Mouse (Mus musculus) layer of hippocampus, adult 2 months (tissue): Measurements from ENCODE around the gene Anapc15. TPM values are rescaled to one million over a fixed set of nuclear protein-coding genes. Genes with fewer than 3 reads are reported as not detected.
"Not testable (repeated sequence)": the region's sequence is repeated elsewhere in the genome, so short reads cannot be mapped to it uniquely, and the experiment has no call there.

Source experiments
- DNase-seq, 2 experiments: peaks; one replicate each; pipeline ENCODE4 v3.0.0; 2022; ENCODE audit warnings: low spot score in 2 of 2
- H3K27ac ChIP-seq: fragments of 200-600 bp; 2 replicates; pipeline ENCODE4 v1.8.1; 2022
- H3K4me3 ChIP-seq: fragments of 200-600 bp; 2 replicates; pipeline ENCODE4 v1.8.1; 2022; ENCODE audit warnings: mild to moderate bottlenecking
- CTCF ChIP-seq: fragments of 200-600 bp; conservative IDR thresholded peaks from 2 replicates; pipeline ENCODE4 v1.8.1; 2022; ENCODE audit warnings: antibody characterized with exemption, mild to moderate bottlenecking, moderate library complexity
- microRNA-seq, 2 experiments: library from miRNA; unstranded; fragments of <30 nt; microRNA quantifications; one replicate each; pipeline ENCODE4 v1.2.0; 2021
- total RNA-seq, 2 experiments: library from RNA; stranded (reverse); gene quantifications; 2 replicates each; pipeline ENCODE4 v1.2.3; 2021

The Anapc15 gene
- total RNA-seq, 2 experiments from 2014 or later: 24.5 to 29.3 TPM

DNA sequence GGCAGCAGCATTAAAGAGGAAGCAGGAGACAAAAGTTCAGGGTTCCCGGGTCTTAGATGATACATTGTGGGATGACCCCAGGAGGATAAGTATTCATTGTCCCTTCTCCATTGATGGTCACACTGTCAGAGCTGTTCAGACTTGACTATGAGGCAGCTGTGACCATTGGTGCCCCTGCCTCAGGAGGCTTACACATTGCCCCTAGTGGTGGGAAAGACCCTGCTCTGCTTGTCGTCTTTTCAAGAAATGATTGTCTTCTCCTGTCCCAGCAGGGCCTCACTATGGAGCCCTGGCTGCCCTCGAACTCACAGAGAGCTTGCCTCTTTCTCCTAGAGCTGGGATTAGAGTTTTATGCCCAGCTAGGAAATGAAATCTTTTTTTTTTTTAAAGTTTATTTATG, 48.5 kb downstream of the Anapc15 start:
- Histone ChIP-seq H3K4me3 (no peak overlapping the region), H3K27ac (no peak overlapping the region)
- peak; percentile 58 for TF ChIP-seq CTCF
- no peak for DNase-seq

DNA sequence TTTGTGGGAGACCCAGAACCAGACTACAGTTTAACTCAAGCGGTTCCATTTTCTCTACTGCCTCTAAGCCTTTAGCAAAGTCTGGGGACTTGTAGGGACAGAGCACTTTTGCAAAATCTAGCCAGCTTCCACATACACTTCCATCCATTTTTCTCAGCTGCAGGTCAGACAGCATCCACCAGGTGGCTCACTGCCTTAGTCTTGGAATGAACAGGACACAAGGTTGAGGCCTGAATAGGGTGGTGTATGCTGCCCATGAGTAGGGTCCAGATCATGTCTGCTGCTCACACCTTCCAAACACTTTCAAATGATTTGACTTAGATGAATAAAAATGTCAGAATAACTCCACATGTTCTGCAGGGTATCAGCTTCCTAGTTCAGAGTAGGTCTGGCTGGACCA, 54.6 kb downstream of the Anapc15 start:
- peak; percentile 47 to 56 for DNase-seq

DNA sequence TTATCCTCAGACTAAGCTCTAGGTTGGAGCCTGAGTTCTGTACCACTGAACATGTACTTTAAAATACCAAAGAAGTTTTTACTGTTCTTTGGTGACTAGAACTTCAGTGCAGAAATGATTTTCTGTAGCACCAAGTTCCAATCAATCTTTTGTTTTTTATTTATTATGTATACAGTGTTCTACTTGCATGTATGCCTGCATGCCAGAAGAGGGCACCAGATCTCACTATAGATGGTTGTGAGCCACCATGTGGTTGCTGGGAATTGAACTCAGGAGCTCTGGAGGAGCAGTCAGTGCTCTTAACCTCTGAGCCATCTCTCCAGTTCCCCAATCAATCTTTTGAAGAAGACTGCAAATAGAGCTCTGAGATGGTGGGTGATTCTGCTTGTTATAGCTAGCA, 62.4 kb downstream of the Anapc15 start:
- not testable (repeated sequence) for H3K4me3 ChIP-seq, DNase-seq, H3K27ac ChIP-seq
- peak; percentile 58 for TF ChIP-seq CTCF

More for the DNA sequence above, 54.6 kb downstream of the Anapc15 start:
- no peak overlapping the region for H3K4me3 ChIP-seq
- no peak overlapping the region for H3K27ac ChIP-seq
- TF ChIP-seq CTCF: peak; percentile 89

DNA sequence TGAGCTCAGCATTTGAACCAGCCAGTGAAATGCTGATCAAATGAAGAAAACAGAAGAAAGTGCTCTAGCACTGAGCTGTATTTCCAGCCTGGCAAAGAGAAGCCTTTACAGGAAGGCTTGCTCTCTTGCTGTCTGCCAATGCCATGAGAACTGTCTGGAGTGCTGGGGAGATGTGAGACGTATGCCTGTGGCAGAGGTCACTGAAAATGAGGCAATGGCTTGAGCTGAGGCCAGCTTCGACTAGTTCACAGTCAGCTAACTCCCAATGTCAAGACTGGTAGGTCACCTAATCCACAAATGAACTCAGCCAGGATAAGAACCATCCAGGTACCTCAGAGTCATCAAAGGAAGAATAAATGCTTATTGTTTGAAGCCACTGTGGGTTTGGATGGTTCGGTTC, 64.6 kb downstream of the Anapc15 start:
- no peak overlapping the region for H3K27ac ChIP-seq
- no peak overlapping the region for H3K4me3 ChIP-seq
- no peak for DNase-seq
- no peak for TF ChIP-seq CTCF

DNA sequence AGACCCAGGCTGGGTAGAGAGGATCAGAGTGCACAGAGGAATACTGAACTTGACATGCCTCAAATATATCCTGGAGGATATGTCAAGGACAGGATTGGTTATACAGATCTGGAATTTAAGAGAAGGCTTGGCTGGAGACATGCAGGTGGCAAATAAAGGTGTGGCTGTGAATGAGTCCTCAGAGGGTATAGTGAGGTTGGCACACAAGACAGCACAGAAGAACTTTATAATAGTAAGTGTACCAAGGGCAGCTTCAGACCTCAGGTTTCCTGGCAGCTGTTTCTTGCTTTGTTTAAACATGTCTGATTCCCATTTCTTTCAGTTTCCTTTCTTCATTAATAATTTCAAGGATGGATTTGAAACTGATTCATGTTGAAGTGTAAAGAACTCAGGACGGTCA, 69.0 kb downstream of the Anapc15 start:
- H3K4me3 ChIP-seq: no peak overlapping the region
- TF ChIP-seq CTCF: no peak
- no peak for DNase-seq
- no peak overlapping the region for H3K27ac ChIP-seq

DNA sequence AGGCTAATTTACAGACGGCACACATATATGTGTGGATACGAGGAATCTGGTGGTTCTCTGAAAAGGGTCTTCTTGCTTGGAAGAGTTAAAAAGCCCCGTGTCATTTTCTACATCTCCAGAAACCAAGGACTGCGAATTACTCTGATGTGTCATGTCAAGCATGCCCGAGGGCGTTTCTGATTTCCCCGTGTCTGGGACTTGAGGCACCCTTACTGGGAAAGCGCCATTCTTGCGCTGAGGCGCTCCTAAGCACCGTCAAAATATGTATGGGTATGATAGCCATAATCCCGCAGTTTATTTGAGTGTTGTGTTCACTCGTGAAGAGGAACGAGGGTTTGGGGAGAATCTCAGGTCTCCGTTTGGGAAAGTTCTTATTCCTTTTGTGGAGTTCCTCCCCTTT, 69.8 kb downstream of the Anapc15 start:
- DNase-seq: no peak
- Histone ChIP-seq H3K4me3 (peak overlapping the region; percentile 90), H3K27ac (peak overlapping the region; percentile 58)
- no peak for TF ChIP-seq CTCF

DNA sequence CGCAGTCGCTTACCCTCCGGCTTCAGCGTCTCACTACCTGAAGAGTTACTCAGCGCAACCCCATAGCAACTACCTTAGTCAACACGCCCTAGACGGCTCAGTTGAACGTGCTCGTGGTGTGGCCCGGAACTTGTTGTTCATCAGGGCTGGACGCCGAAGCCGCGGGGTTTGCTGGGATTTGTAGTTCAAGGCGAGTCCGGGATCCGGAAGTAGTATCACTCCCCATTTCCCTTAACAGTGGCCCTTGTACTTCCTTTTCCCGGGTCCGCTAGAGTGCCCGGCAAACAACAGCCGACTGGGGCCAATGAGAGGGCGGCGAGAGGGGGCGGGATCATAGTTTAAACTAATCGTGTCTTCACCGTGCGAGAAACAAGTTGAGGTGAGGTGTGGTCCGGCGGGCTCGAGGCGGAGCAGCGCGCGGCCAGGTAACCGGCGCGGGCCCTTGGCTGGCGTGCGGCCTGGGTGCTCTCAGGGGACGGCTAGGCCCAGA, 70.3 kb downstream of the Anapc15 start, which contains the start of the genes Lrrc51 and Numa1:
Lrrc51 (minus strand) TSS at position 145 of the 490 bp plus-strand sequence.
Numa1 (plus strand) TSS at position 361 of the 490 bp plus-strand sequence.
- peak within 1 kb of the TSS; percentile 80 for H3K27ac ChIP-seq
- TF ChIP-seq CTCF: no peak
- peak; percentile 98 for DNase-seq

DNA sequence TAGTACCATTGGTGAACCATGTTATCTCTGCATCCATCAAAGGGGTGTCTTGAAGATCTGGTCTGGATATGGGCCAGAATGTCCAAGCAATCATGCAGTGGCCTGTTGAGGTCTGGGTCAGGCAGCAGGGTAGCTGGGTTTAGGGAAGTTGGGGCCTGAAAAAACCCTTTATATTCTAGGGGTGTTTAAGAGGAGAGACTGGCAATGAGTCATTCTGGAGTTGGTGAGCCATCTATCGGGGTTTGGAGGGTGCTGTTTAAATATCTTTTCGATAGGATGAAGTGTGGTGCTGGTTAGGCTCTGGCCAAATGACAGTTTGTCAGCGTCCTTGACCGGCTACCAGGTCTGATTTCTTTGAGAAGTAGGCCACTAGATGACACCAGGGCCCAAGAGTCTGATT, 72.4 kb downstream of the Anapc15 start:
- H3K27ac ChIP-seq: no peak overlapping the region
- no peak for TF ChIP-seq CTCF
- DNase-seq: no peak
- no peak overlapping the region for H3K4me3 ChIP-seq

More for the DNA sequence above, 70.3 kb downstream of the Anapc15 start, which contains the start of the genes Lrrc51 and Numa1:
- H3K4me3 ChIP-seq: peak within 1 kb of the TSS; percentile 90

DNA sequence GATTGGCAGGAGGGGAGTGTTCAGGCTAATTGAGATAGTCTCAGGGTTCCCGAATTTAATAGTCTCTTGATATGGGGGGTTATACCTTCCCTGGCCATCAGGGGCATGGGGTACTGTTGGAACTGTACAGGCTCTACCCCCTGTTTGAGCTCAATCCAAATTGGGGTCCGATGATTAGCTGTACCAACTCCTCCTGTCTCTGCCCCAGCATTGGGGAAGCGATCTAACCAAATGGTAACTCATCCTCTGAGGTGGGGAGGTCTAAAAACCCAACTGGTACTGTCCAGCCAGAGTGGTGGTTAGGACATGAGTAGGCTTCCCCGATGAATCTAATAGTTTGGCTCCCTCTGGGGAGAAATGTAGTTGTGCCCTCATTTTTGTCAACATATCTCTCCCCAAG, 73.5 kb downstream of the Anapc15 start:
- Histone ChIP-seq H3K27ac (peak overlapping the region; percentile 37), H3K4me3 (no peak overlapping the region)
- peak; percentile 25 for TF ChIP-seq CTCF
- no peak for DNase-seq

DNA sequence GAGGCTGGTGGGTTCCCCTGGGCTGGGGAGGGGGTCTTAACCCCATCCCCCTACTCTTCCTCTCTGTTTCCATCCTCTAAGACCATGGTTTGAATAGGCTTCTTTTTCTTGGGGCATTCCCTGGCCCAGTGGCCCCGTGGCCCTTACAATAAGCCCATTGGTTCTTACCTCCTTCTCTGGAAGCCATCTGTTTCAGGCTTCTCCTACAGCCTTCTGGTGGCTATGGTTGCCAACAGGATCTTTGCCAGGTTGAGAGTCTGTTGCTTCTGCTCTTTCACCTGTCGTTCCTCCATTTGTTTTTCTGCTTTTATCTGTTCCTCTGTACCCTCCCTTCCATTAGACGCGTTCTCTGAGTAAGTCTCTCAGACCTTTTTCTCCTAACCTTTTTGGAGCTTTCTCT, 74.1 kb downstream of the Anapc15 start:
- TF ChIP-seq CTCF: no peak
- Histone ChIP-seq H3K4me3 (no peak overlapping the region), H3K27ac (peak overlapping the region; percentile 37)
- DNase-seq: peak; percentile 34 to 54

DNA sequence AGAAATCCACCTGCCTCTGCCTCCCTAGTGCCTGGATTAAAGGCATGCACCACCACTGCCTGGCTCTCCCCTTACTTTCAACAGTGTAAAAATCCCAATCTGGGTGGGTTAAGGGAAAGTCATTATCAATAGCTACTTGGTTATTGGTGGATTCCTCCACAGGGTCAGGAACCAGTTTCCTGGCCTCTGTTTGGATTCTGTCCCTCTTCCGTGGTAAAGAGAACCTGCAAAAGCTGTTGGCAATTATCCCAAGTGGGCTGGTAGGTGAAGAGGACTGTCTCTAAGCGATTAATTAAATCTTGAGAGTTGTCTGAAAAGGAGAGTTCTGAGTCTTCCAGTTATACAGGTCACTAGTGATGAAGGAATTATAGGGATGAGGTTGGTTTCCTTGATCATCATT, 74.8 kb downstream of the Anapc15 start:
- TF ChIP-seq CTCF: no peak
- H3K4me3 ChIP-seq: no peak overlapping the region
- no peak for DNase-seq
- H3K27ac ChIP-seq: peak overlapping the region; percentile 39; the same call in 1 of the 2 replicates

DNA sequence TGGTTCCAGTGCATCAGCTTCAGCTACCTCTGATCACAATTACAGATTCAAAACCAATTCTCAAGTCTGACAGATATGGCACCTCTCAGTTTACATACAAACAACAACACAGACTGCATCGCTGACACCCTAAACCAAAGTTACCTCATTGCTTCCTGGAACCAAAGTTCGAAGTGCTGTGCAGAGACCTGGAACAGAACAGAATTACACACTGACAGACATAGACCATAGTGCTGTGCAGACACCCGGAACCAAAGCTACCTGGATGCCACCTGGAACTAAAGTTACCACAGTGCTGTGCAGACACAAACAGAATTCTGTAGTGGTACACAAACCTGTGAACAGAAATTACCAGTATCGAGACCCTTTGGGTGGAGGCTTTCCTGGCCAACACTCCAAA, 76.2 kb downstream of the Anapc15 start:
- H3K4me3 ChIP-seq: no peak overlapping the region
- TF ChIP-seq CTCF: no peak
- DNase-seq: no peak

DNA sequence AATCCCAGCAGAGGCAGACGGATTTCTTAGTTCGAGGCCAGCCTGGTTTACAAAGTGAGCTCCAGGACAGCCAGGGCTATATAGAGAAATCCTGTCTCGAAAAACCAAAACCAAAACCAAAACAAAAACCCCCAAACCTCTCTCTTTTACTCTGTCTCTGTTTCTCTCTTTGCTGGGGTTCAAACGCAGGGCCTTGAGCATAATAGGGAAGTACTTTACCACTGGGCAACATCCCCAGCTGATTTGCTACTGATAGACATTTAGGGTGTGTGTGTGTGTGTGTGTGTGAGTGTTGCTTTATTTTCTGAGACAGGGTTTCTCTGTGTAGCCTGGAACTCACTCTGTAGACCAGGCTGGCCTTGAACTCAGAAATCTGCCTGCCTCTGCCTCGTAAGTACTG, 85.5 kb downstream of the Anapc15 start:
- not testable (repeated sequence) for H3K27ac ChIP-seq, H3K4me3 ChIP-seq, DNase-seq

More for the DNA sequence above, 76.2 kb downstream of the Anapc15 start:
- no peak overlapping the region for H3K27ac ChIP-seq

Small RNAs within 50 kb of the gene (microRNA-seq; reads per million reads assigned to microRNA genes)
- gene Gm22655: 0 reads per million in 2 experiments

Other genes starting within 250 kb of the Anapc15 start
- gene Clpb, start 200.1 kb upstream of the Anapc15 start, total RNA-seq: 10 to 100 TPM; 53.5 to 55.0 TPM
- gene Phox2a, start 45.4 kb upstream of the Anapc15 start, total RNA-seq: not detected
- 10 to 100 TPM; 26.7 to 28.4 TPM for gene Inppl1, start 25.5 kb upstream of the Anapc15 start, total RNA-seq
- gene Folr2, start 6.5 kb upstream of the Anapc15 start, total RNA-seq: under 1 TPM in 1 of 2 experiments, not detected in 1; 0.36 TPM
- 1 to 10 TPM in 1 of 2 experiments, not detected in 1; 1.2 TPM for gene Folr1, start 7.1 kb downstream of the Anapc15 start, total RNA-seq
- gene Lamtor1, start 42.2 kb downstream of the Anapc15 start, total RNA-seq: 10 to 100 TPM; 90.2 to 95.6 TPM
- gene Tomt, start 42.6 kb downstream of the Anapc15 start, total RNA-seq: under 1 TPM in 1 of 2 experiments, not detected in 1; 0.20 TPM
- gene Lrrc51, start 70.2 kb downstream of the Anapc15 start, total RNA-seq: 1 to 10 TPM; 5.4 to 5.9 TPM
- gene Numa1, start 70.4 kb downstream of the Anapc15 start, total RNA-seq: 100 to 1,000 TPM; 114 to 118 TPM
- 10 to 100 TPM in 1 of 2 experiments, 1 to 10 TPM in 1; 7.5 to 11.6 TPM for gene Il18bp, start 155.0 kb downstream of the Anapc15 start, total RNA-seq
- gene Rnf121, start 201.8 kb downstream of the Anapc15 start, total RNA-seq: 10 to 100 TPM; 44.3 to 47.4 TPM
- gene Xndc1, start 201.8 kb downstream of the Anapc15 start, total RNA-seq: 10 to 100 TPM; 29.2 to 33.7 TPM
- 1 to 10 TPM; 2.3 to 2.9 TPM for gene Xntrpc, start 202.0 kb downstream of the Anapc15 start, total RNA-seq
- 1 to 10 TPM; 1.1 to 2.4 TPM for gene Trpc2, start 219.4 kb downstream of the Anapc15 start, total RNA-seq
- gene Art1, start 238.0 kb downstream of the Anapc15 start, total RNA-seq: not detected
- not detected for gene Art5, start 245.8 kb downstream of the Anapc15 start, total RNA-seq